Mouse (Mus musculus) heart, adult 9 months (tissue): ENCODE data around the gene Cdca7.
A peak's percentile ranks its signal among the peaks of the same experiment; 100 is the strongest.

ENCODE experiments used
- DNase-seq, 2 experiments: peaks; one replicate each; pipeline ENCODE4 v3.0.0; 2022; ENCODE audit warnings: low spot score in 2 of 2

Gene Cdca7

DNA sequence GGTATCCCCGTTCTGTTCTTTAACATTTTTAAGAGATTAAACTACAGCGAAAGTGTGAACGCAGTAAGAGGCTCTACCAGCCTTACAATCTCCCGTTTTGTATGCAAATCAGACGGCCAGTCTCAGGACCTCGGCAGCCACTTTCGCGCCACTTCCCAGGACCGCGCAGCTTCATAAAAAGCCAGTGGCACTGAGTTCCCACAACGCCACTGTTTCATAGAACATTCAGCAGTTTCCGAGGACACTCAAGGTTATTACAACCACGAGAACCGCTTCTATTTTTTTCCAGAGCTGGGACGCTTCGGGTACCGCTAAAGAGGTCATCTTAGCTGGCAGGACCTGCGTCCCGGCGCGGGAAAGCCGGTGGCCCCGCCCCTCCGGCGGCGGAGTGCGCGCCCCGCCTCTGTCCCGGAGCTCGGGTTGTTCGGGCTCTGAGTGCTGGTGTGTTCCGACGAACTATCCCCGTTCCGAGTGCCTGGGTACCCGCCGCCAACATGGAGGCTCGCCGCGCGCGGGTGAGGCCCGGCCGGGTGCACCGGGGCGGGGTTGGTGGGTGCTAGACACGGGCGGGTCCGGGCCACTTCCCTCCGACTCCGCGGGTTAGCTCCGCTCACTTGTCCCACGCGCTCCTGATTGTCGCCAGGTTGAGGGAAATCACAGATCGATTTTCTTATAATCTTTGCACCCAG, at the start of gene Cdca7:
Gene Cdca7, plus strand, starts transcription at position 363 of the 689 bp plus-strand sequence.
- peak; percentile 80 to 81 for DNase-seq

GRCm38 (mm10) chr2:72426776-72427175, 49.2 kb upstream of the Cdca7 start:
- DNase-seq = no peak

DNA sequence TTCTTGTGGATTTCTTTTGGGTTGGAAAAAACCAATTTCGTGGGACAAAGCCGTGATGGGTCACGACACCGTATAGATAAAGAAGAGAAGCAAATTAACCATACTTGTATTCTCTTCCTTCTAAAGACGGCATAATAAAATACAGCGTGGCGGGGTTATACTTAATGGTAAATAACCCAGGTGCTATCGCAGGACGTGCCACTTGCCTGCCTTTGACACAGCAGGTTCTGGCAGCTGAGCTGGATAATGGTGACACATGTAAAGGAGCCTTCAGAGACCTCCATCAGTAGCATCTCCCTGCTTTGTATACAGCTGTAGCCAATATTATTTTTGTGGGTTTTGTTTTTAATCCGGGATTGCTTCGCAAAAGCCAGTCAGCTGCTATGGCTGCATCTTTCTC, 48.7 kb upstream of the Cdca7 start:
- DNase-seq = no peak

DNA sequence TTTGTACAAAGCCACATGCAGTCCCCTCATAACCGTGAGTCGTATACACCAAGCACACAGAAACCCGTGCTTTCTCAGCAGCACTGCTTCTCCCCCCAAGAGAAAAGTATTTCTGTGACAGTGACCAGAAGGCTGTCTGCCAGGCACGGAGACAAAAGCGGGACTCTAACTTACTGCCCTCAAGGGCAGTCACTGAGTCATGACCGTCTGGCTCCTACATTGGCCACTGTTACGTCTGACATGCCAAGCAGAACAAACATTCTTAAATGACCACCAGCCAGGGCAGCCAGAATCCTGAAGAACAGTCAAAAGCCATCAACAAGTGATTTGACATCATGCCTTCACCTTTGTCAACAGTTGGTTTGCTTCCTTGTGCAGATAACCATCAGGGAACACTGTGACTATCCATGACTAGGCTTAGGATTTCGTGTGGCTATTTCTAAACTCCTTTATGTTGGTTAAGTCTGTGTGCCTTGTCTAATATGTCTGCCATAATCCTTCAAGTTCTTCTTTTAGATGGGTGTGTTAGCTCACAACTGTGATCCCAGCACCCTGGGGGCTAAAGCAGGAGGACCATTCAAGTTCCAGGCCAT, 36.9 kb upstream of the Cdca7 start:
- DNase-seq = no peak

- DNase-seq = no peak
Observed at GRCm38 (mm10) chr2:72441010-72441409, 34.9 kb upstream of the Cdca7 start.

DNA sequence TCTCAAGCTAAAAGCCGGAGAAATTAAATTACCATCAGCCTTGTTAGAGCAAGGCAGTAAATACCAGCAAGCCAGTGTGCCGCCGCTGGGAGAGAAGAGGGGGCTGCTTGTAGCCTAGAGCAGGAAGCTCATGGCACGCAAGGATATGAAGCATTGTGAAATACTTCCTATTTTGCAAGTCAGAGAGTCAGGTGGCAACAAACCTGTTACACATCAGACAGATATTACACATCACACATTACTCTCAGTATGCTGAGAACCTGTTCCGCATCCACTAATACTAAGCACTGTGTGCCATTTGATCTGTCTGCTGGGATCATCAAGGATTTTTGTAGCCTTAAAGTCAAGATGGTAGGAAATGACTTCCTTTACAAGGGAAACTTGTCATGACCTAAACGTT, 33.1 kb upstream of the Cdca7 start:
- no peak for DNase-seq

- no peak for DNase-seq
Observed at GRCm38 (mm10) chr2:72443960-72444359, 32.0 kb upstream of the Cdca7 start.

DNA sequence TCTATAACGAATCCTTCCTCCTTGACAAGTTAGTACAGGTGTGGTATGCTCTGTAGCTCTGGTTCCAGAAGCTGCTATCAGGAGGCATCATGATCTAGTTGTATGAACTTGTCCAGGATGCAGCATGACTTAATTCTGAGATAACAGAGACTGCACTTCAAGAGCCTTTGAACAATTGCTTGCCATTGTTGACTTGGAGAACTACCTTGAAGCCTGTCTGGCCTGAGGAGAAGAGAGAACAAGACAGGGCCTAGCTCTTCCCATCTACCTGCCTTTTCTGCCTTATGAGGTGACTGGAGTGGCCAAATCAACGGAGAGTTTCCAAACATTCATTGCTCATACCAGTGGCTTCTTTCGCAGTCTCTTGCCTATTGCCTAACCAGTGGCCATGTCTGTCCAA, 29.9 kb upstream of the Cdca7 start:
- DNase-seq = no peak

DNA sequence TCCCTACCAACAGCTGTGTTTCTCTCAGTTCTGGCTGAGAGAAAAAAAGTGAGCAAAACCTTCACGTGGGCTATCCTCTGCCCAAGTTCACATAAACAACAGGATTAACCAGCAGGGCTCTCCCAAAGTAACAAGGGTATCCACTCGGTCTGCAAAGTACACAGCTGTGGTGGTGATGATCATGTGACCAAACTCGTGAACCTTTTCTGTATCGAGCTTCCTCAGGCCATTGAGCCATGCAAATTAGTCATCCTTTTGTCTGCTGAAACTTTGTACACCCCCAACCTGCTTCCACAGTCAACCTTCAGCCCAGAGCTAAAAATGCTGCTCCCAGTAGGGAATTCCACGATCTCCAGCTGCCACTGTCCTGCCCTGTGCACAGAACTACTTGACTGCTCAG, 29.3 kb upstream of the Cdca7 start:
- no peak for DNase-seq

DNA sequence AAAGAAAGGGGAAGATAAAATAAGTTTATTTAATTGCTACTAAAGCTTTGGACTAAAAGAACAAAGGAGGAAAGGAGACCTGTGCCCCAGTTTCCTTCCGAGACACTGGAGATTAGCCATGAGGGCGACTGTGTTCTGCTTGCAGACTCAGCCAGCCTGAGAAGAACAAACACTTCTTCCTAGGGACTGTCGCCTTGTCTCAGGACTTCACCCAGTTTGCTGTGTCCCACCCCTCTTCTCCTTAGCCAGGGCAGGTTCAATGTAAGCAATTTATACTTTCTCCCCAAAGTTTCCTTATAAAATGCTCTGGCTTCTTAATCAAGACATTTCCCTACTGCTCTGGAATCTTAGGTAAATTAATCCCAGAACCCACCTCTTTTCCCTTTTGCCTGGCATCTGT, 22.4 kb upstream of the Cdca7 start:
- no peak for DNase-seq

DNA sequence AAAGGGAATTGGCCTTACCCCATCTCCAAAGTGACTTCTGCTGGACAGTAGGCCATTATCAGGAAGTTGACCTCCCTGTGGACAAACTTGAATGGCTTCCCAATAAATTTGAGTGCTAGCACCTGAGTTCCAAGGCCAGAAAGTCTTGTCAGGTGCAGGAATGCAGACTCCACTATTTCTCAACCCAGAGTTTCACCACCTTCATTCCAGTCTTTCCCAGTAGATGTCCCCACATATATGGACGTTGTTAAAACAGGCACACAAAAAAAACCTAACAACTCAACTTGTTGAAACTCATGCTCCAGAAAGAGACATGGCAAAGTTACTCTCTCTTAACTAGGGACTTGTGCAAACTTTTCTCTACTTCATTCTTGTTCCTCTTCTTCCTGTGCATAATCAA, 19.8 kb upstream of the Cdca7 start:
- DNase-seq = no peak

DNA sequence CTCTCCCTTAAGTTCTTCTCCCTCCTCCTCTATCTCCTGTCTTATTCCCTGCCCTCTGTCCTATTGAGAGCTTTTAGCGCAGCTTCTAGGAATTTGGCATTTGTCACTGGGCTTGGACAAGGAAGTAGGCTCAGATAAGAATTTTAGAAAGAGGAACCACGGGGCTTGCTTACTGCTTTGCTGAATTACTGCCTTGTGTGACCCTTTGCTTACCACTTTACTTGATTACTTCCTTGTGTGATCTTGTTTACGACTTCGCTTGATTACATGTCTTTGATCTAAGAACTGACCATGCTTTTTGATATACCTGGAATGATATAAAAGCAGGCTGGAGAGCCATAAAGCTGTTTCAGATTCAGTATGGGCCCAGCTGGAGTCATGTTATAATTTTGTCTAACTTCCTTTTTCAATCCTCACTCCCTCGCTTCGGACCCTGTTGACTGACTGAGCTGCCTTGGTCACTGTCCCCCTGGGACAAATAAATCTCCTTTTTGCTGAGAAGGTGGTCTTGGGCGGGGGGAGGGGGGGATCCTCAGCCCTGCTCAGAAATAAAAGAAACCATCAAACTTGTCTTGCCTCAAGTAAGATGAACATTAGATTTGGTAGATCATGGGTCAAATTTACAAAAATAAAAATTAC, 11.5 kb upstream of the Cdca7 start:
- no peak for DNase-seq

- DNase-seq = no peak
Observed at GRCm38 (mm10) chr2:72467604-72468003, 8.4 kb upstream of the Cdca7 start.

DNA sequence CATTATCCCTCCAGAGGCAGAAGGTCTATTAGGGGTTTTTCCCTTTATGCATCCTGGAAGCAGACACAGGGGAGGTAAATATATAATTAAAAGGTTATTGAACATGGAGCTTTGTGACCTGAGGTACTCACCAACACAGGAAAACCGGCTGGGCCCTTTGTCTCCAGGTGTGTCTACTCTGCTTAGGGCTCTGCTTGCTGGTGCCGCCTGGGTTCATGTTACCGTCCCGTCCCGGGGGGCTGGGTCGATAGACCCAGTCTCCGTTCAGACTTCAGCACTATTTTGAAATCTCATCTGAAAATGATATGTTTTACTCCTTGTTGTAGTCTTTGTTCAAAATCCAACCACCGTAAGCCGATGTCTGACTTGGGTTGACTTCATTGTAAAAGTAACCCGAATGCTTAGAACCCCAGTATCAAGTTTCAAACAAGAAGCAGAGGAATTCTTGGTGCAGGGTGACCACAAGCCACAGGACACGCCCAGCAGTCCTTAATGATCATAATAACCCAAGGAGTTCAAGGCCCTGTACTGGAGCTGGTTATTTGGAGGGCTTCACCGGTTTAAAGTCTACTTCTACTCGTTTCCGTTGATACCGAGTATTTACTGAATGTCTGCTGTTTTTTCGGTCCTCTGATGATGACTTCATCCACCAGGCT, 4.4 kb upstream of the Cdca7 start:
- no peak for DNase-seq

- no peak for DNase-seq
Observed at GRCm38 (mm10) chr2:72474531-72475287, 1.2 kb upstream of the Cdca7 start.

- no peak for DNase-seq
Observed at GRCm38 (mm10) chr2:72475423-72475796, 549 bp upstream of the Cdca7 start.

- DNase-seq = peak in 1 of 2 experiments; percentile 30
Observed at GRCm38 (mm10) chr2:72476486-72477211, 690 bp downstream of the Cdca7 start.

GRCm38 (mm10) chr2:72477221-72477620, 1.3 kb downstream of the Cdca7 start:
- no peak for DNase-seq

DNA sequence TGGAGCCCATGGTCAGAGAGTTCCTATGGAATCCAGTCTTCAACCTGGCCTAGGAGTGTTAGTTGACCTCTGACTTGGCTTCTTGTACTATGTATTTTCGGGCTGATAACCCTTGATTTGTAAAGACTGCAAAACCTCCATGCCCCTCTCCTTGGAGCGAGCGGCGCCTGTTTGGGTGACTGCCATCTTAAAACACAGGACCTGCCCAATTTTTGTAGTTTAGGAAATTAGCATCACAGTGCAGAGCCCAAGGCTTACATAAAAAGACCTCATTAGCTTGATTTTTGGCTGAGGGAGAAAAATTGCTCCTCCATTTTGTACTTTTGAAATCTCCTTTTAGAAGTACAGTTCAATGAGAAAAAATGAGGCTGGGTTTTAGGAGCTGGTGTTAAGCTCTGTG, 2.2 kb downstream of the Cdca7 start:
- no peak for DNase-seq

GRCm38 (mm10) chr2:72478921-72479320, 3.0 kb downstream of the Cdca7 start:
- DNase-seq = no peak

DNA sequence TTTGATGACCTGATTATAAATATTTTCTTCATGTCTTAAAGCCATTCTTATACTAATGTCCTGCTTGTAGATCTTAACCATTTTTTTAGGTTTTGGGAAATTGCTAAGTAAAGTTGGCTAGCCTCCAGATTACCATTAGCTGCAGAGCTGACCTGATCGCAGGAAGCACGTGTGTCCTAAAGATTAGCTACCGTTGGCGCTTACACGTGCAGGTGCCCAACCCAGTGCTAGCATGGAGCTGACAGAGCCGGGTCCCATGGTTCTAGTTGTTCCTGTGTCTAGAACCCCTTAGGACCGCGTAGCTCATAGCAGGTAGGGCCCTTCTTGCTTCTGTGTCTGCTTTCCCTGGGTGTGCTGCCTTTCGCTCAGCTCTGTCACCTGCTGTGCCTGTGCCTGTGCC, 3.9 kb downstream of the Cdca7 start:
- DNase-seq = no peak
